Mouse (Mus musculus): ENCODE data around the gene Pqlc2.
A peak's percentile ranks its signal among the peaks of the same experiment; 100 is the strongest.

Gene Pqlc2

GRCm38 (mm10) chr4:139305521-139305920 lies 5.0 kb downstream of the Pqlc2 start:
- DNase-seq (ENCODE audit: low spot score), result no peak

DNA sequence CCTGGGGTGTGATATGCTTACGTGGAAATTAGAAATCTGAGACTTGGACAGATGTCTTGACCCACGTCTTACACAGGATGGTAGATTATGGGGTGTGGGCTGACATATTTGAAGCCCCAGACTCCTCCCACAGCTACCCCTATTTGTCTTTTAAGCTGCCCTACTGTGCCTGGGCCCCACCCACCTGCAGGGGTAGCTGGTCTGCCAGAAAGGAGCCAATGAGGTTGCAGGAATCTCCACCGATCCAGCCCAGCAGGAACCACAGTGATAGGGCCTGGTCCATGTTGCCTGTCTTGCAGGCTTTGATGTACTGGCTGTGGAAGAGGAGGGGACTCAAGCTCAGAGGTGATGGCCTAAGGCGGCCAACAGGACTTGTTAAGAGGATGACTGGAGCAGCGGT lies 8.3 kb downstream of the Pqlc2 start:
- DNase-seq (ENCODE audit: low spot score), result no peak

- no peak for DNase-seq (ENCODE audit: low spot score)
Observed at GRCm38 (mm10) chr4:139301780-139302179, 8.7 kb downstream of the Pqlc2 start.

DNA sequence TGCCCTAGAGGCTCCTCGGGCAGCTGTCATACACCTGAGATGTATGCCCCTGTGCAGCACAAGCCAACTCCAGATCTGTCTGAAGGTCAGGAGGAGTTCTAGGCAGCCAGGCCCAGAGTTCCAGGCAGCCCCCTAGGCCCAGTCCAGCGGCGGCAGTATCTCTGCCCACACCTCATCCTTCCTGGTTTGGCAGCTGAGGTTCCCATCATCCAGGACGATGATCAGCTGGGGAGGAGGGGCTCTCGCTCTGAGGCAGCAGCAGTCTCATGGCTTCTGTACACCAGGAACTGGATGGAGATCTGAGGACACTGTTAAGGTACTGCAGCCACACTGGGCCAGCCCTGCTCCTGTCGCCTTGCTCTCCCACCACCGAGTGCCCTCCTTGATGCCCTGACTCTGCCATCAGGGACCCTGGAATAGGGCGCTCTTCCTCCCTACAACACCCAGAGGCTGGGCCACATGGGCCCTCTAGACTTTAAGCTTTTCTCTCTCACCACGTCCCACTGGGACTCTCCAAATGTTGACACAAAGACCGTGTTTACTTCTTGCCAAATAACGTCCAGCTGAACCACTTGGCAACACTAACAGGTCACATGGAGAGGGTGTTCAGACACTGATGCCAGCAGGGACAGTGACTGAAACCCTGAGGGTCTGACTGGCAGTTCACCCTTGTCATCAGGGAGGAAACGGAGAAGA lies 11.7 kb downstream of the Pqlc2 start:
- DNase-seq (ENCODE audit: low spot score), result no peak

GRCm38 (mm10) chr4:139297566-139297965 lies 12.9 kb downstream of the Pqlc2 start:
- no peak for DNase-seq (ENCODE audit: low spot score)

DNA sequence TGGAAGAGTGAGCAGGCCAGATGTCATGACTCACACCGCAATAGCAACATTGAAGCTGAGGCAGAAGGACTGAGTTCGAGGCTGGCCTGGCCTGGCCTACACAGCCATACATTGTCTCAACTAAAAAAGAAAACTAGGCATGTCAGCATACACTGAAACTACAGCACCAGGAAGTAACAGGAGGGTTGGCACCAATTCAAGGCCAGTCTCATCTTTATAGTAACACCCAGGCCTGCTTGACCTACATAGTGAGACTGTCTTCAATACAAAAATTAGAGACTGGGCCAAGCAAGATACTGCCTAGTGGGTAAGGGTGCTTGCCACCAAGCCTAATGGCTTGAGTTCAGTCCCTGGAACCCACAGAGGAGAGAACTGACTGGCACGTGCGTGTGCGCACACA lies 18.5 kb downstream of the Pqlc2 start:
- no peak for DNase-seq (ENCODE audit: low spot score)

GRCm38 (mm10) chr4:139291099-139291498 lies 19.4 kb downstream of the Pqlc2 start:
- DNase-seq (ENCODE audit: low spot score), result no peak

DNA sequence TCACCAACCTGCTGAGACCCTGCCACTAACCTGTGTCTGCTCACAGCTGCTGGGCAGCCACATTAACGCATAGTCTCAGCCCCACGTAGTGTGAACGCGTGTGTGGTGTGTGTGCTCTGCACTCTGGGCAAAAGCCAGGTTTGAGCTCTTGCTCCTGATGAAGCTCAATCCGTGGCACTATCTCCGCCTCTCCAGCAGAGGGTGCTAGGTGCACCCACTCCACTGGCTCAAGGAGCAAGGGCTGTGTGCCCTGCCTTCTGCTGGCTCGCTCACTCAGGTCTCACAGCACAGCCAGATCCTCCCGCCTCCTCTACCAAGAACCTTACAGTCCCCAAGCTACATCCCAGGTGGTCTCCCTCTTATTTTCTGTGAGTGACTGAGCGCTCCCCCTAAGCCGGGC lies 21.5 kb downstream of the Pqlc2 start:
- DNase-seq (ENCODE audit: low spot score), result peak; percentile 65

DNA sequence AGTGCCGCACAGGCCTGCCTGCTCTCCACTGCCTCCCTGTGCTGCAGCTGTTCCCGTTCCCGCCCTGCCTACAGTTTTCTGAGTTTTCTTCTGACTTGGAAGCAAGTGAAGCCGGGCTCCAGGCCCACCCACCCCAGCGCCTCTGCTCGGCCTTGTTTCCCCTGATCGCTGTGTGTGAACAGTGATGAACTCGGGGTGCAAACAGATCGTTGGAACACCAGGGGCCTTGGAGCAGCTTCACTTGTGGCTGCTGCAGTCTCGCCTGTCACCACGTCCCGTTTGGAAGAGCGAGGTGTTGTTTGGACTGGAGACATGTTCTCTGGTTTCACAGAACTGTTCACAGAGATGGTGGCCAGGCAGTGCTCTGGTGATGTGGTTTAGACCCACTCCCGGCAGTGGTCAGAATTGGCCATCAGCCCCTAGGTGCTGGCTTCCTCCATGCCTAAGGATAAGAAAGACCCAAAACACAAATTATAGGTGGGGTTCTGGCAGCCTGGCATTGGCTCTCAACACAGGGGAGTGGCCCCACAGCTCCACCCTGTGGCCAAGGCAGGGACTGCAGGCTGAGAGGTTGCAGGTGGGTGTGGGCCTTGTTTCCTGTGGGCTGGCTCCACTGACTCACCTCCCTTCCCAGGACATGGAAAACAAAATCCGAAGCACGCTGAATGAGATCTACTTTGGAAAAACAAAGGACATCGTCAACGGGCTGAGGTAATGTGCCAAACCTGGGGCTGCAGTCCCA lies 23.2 kb downstream of the Pqlc2 start:
- DNase-seq (ENCODE audit: low spot score), result peak; percentile 88

DNA sequence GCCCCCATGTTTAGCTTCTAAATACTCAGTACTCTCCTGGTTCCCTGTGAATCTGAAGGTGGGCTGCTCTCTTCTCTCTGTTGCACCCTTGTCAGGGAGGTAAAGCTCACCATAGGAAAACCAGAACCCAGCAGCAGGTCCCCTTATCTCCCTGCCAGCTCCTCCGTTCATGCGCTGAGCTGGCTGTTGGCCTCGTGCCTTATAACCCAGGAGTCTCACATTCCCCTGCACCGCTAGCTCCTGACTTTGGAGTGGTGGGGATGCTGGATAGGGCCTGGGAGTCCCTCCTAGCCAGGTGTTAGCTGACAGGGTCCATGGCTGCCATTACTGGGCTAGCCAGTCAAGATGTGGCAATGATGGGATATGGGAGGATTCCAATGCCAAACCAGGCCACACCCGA lies 24.3 kb downstream of the Pqlc2 start:
- no peak for DNase-seq (ENCODE audit: low spot score)

- no peak for DNase-seq (ENCODE audit: low spot score)
Observed at GRCm38 (mm10) chr4:139284877-139285276, 25.6 kb downstream of the Pqlc2 start.

DNA sequence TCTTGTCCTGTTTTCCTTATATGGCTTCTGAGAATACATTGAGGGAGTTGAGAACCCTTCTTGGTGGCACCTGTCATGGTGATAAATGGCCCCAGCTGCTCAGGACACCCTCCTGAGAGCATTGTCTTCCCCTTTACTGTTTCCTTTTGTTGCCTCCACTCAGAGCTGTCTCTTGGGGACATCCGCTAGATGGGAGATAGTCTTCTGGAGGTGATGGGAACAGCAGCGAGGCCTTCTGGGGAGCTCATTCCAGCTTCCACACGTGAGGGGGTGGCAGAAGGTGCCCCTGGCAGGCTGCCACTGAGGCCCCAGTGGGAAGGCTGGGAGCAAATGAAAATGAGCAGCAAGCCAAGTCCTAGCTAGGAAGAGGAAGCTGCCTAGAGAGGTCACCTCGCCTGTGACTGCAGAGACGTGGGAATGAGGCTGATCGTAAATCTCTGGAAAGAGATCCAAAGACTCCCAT lies 27.5 kb downstream of the Pqlc2 start:
- no peak for DNase-seq (ENCODE audit: low spot score)

DNA sequence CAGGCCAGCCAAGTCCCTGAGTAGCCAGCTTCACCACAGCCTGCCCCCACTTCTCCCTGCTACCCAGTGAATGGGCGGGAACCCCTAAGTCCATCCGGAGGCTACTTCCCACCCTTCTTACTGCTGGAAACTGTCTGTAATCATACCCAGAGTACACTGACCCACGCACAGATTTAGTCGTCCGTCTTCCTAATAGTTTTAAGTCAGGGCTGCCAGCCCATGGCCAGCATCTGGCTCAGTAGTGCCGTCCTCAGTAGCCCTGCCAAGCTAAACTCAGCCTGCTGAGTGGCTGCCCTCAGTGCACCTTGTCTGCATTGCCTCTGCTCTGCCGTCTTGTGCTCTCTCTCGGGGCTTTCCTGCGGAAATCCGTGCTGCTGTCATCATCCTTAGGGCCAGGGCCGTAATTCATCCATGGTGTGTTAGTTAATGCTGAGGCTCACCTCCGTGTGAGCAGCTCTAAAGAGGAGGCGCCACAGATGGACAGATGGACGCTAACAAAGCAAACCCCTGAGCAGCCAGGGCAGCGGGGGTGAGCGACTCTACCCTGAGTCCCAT lies 28.6 kb downstream of the Pqlc2 start:
- no peak for DNase-seq (ENCODE audit: low spot score)

DNA sequence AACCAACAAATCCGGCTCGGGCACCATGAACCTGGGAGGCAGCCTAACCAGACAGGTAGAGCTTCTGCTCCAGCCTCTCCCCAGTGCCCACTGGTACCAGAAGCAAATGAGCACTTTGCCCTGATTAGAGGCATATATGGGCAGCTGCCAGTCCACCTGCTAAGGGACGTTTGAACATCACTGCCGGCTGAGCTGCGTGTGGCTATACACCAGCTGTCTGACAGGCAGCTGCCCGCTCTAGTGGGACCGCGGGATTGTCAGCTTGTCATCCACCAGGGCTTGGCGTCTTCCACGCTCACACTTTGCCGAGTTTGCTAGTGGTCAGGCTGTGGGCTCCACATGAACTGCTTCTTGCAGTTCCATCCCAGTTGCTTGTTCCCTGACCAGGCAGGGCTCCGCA lies 30.0 kb downstream of the Pqlc2 start:
- DNase-seq (ENCODE audit: low spot score), result no peak

- no peak for DNase-seq (ENCODE audit: low spot score)
Observed at GRCm38 (mm10) chr4:139276411-139276810, 34.1 kb downstream of the Pqlc2 start.

GRCm38 (mm10) chr4:139274573-139274972 lies 35.9 kb downstream of the Pqlc2 start:
- DNase-seq (ENCODE audit: low spot score), result no peak

DNA sequence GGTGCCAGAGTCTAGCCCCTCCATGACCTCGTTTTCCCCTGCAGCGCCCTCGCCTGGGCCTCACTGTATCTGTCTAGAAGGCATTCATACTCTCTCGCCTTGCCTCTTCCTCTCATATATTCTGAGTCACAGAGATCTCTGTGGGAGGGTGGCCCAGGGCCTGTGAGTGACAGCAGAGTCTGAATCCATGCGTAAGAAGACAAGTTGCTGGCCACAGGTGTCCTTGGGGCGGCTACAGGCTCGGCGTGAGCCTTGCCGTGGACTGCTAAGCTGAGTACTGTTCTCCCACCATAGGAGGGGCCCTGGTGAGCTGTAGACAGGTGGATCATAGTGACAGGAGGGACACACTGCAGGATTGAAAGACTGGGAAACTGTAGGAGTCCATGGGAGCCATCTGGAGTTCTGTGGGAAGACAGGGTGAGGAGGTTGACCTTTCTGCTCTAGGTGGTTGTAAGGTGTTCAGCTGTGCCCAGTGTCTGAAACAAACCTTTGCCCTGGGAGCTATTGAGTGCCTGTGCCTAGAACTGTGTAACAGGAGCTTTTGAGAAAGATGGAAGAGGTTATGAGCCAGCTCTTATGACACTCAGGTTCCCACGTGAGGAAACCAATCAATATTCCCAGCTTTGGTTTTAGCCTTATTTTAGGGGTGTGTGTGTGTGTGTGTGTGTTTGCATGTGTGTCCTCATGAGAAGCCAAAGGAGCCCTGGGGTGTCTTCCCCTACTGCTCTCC lies 37.4 kb downstream of the Pqlc2 start:
- DNase-seq (ENCODE audit: low spot score), result no peak

DNA sequence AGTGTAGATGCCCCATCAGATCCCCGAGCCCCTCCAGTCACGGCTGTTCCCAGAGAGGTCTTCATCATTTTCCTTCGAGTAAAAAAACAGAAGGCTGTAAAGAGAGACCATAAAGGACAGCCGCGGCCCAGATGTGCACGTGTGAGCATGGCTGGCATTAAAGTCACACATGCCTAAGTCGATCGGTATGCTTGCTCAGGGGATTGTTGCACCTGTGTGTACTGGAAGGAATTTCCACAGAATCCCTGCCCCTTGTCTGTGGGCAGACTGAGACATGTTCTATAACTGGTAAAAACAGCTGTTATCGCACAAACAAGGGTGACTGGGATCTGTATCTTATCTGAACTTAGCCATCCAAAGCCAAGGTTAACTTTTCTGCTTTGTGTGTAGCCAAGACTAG lies 38.9 kb downstream of the Pqlc2 start:
- no peak for DNase-seq (ENCODE audit: low spot score)

DNA sequence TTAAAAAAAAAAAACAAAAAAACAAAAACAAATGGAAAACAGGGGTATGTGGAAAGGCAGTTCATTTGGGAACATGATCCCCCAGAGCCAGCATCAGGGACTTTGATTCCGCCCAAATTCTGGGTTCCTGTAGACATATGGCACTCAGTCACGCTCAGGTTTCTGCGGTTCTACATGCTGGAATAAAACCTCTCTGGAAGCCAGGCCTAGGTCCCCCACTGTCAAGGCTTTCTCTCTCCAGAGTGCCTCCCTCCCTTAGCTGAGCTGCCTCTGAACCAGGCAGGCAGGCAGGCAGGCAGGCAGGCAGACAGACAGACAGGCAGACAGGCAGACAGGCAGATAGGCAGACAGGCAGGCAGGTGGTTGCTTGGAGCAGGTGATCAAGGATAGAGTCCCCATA lies 40.3 kb downstream of the Pqlc2 start:
- DNase-seq (ENCODE audit: low spot score), result no peak

DNA sequence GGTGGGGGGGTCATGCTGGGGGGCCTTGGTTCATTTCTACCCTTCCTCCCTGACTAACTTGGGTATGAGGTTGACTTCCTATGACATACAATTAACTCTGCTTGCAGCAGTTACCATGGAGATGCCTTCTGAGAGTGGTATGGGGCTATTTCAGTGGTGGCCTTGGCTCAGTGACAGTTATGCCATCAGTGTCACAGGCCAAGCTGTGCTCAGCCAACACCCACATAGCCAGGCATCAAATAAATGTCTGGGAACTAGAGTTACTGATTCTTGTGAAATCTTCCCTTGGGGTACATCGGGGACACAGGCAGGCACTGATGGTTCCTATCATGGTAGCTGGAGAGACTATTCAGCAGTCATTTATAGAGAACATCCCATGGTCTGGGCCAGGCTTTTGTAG lies 42.3 kb downstream of the Pqlc2 start:
- DNase-seq (ENCODE audit: low spot score), result no peak

DNA sequence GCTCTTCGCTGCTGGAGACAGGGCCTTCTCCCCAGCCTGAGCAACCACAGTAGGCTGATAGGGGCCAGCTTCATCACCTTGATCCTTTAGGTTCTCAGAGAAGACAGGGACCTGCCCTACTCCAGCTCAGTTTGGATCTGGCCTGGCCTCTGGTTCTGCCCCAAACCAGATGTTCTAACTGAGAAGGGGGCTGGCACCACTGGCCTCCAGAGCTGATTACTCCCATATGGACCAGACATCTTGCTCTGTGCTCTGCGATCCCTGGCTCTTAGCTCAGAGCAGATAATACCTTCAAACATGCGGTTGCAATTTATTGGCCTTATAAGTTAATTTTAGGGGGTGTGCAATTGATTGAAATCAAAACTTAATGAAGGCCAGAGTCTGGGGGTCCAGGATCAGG lies 43.2 kb downstream of the Pqlc2 start:
- DNase-seq (ENCODE audit: low spot score), result no peak

DNA sequence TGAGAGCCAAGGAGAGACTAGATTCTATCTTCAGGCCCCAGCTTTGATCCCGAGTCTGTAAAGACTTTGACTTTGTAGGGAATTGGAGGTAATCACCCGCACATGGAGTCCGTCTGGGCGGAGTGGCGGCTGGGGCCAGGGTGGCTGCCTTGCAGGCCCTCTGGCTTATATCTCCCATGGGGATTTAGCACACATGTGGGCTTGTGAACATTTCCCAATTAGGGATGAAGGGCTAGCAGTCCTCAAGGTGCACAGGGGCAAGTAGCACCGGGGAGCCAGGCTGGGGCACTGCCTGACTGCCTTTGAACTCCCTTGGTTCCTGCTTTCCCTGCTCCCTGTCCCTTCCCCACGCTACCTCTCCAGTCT lies 44.0 kb downstream of the Pqlc2 start:
- no peak for DNase-seq (ENCODE audit: low spot score)

All from layer of hippocampus, adult 9-10 months (tissue).